Mouse (Mus musculus) frontal cortex, postnatal 14 days (tissue): Measurements from ENCODE around the gene Tpbpb.
"Not testable (repeated sequence)": the region's sequence is repeated elsewhere in the genome, so short reads cannot be mapped to it uniquely, and the experiment has no call there.

ENCODE experiments used
- DNase-seq, 2 experiments: peaks; one replicate each; pipeline ENCODE4 v3.0.0; 2022; ENCODE audit warnings: low spot score in 2 of 2

The Tpbpb gene

DNA sequence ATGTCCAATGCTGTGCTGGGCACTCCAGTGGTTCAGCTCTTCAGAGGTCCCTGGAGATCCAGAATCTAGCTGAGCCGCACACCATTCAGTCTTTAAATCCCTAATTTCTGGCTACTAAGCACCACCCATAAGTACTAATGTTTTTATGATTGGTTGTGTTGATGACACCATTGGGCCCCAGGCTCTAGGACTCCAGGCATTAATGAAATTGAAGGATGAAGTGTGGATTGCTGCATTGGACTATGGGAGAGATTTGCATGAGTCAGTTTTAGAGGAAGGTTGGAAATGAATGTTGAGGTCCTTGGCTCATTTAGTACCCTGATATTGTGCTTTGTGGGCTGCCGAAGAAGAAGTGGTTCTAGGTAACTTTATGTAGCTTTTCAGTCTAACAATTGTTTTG lies at the start of gene Tpbpb:
Tpbpb (minus strand) TSS at position 101 of the 400 bp plus-strand sequence.
- not testable (repeated sequence) for DNase-seq

DNA sequence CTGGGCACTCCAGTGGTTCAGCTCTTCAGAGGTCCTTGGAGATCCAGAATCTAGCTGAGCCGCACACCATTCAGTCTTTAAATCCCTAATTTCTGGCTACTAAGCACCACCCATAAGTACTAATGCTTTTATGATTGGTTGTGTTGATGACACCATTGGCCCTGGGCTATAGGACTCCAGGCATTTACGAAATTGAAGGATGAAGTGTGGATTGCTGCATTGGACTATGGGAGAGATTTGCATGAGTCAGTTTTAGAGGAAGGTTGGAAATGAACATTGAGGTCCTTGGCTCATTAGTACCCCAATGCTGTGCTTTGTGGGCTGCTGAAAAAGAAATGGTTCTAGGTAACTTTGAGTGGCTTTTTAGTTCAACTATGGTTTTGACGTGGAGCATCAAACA lies 37.2 kb upstream of the Tpbpb start, which contains the start of gene Tpbpa:
Tpbpa (minus strand) TSS at position 101 of the 400 bp plus-strand sequence.
- DNase-seq = not testable (repeated sequence)

DNA sequence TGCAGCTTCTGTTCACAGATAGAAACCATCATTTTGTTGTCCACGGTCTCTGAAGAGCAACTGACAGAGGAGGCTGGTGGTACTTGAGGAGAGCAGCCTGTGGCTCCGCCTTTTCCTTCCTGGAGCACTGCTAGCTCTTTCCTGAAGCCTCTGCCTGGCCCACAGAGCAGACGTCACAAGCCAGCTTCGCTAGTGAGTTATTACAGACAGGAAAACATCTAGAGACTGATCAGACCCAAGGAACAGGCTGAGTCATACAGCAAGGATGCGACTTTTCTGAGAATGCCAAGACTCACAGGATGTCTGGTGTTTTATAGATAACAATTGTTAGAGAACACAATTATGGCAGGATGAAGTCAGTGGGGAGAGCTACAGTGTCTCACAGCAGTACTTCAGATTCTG lies 31.8 kb upstream of the Tpbpb start, which contains the start of the genes Gm49391 and Ctla2a:
Gm49391 (minus strand) TSS at position 72 of the 402 bp plus-strand sequence.
Ctla2a (minus strand) TSS at position 126 of the 402 bp plus-strand sequence.
- no peak for DNase-seq

DNA sequence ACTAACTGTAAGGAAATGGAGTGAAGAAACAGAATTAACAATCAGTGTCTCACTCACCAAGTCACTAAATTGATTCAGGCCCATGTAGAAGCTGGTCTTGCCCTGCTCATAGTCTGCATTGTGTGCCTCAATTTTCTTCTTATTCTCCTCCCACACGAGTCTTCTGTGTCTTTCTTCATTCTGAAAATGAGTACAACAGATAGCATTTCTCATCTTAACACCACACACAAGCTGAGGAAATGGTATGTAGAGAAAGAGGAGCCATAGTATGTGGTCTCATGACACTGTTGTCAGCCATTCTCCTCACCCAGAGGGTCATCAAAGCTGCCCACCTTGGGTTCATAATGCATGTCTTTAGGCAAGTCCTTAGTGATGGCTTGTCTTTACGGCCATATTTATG lies 30.8 kb upstream of the Tpbpb start, which contains the start of gene Gm49393:
Gm49393 (minus strand) TSS at position 101 of the 400 bp plus-strand sequence.
- DNase-seq = not testable (repeated sequence)

DNA sequence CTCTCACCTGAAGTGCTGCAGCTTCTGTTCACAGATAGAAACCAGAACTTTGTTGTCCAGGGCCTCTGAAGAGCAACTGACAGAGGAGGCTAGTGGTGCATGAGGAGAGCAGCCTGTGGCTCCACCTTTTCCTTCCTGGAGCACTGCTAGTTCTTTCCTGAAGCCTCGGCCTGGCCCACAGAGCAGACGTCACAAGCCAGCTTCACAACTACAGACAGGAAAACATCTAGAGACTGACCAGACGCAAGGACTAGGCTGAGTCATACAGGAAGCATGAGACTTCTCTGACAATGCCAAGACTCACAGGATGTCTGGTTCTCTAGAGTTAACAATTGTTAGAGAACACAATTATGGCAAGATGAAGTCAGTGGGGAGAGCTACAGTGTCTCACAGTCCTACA lies 7.4 kb downstream of the Tpbpb start, which contains the start of gene Ctla2b:
Ctla2b (minus strand) TSS at position 120 of the 400 bp plus-strand sequence.
- peak in 1 of 2 experiments; percentile 2 for DNase-seq

DNA sequence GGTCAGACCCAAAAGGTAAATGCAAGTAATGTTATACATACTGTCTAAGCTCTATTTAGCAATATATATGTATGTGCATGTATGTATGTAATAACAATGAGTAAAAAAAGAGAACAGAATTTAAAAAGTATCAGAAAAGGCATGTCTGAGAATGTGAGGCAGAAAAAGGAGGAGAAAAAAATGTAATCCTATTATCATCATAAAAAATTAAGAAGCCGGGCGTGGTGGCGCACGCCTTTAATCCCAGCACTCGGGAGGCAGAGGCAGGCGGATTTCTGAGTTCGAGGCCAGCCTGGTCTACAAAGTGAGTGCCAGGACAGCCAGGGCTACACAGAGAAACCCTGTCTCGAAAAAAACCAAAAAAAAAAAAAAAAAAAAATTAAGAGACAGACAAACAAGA lies 7.9 kb downstream of the Tpbpb start, which contains the start of gene Gm49392:
Gm49392 (minus strand) TSS at position 101 of the 400 bp plus-strand sequence.
- DNase-seq = not testable (repeated sequence)

DNA sequence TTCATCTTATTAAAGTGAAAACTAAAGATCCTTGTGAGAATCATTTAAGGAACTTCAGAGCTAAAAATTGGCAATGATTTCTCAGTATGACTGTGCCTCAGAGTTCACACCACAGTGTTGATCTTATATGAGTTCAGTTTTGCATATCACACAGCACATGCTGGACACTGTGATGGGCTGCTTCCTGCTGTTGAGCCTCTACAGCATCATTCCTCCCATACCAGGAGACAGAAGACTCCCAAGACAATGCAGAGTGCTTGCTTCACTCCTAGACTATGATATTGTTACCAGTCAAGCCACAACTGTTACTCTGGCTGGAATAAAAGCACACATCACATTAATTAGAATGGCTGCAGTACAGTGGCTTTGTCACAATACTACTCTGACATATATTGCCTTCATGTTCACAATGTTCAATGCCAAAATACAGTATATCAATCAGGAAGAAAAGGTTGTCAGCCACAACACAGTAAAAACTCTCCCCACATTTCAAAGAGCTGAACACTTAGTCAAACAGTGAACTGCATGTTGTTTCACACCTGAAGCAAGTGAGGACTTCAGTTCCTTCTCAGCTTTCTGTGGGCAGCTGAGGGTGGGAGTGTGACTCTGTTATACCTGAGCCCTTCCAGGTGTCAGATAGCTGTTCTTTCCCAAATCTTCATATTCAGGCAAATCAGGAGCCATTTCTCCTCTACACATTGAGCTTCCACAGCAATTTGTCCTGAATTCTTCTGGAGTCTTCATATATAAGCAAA lies 9.1 kb downstream of the Tpbpb start:
- no peak for DNase-seq

DNA sequence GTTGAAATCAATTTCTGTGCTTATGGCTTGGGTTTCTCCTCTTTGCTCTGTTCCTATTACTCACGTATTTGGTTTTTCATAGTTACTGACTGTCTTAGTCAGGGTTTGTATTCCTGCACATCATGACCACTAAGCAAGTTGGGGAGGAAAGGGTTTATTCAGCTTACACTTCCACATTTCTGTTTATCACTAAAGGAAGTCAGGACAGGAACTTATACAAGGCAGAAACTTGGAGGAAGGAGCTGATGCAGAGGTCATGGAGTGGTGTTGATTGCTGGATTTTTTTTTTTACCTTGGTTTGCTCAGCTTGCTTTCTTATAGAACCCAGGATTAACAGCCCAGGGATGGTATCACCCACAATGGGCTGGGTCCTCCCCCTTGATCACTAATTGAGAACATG lies 12.4 kb downstream of the Tpbpb start:
- DNase-seq = no peak

DNA sequence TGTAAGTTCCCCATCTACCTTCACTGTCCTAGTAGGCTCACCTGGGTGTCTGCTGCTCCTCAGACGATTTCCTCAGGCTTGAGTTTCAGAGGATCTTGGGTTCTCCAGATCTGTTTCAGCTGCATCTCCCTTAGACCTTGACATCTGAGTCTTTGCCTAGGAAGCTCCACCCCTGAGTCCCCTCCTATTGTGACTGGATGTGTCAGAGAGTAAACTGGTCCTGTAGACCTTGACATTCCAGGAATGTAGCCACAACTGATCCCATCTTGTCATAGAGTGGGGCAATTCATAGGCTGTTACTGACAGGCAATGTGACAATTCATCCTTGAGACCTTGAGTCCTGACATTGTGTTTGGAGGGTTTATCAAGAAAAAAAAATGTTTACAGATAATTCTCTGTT lies 40.4 kb downstream of the Tpbpb start, which contains the start of gene 4930486L24Rik:
4930486L24Rik (minus strand) TSS at position 195 of the 400 bp plus-strand sequence.
- DNase-seq = no peak
